Mouse (Mus musculus) heart, postnatal 4 days (tissue): ENCODE results near the gene Smpdl3b. TPM values are rescaled to one million over a fixed set of nuclear protein-coding genes. Genes with fewer than 3 reads are reported as not detected.
"Not testable (repeated sequence)": the region's sequence is repeated elsewhere in the genome, so short reads cannot be mapped to it uniquely, and the experiment has no call there.

Experiments
- DNase-seq: peaks from one replicate; pipeline ENCODE4 v3.0.0; 2021
- total RNA-seq, 2 experiments: library from RNA; stranded (reverse); gene quantifications; 2 replicates each; pipeline ENCODE4 v1.2.3; 2021

Smpdl3b gene
- total RNA-seq, result 1 to 10 TPM; 1.3 to 1.4 TPM

- DNase-seq, result peak; percentile 79
Measured at GRCm38 (mm10) chr4:132756974-132757373, at the start of gene Smpdl3b. Smpdl3b (minus strand) TSS chr4:132757252.

GRCm38 (mm10) chr4:132806620-132807191, 49.7 kb upstream of the Smpdl3b start:
- DNase-seq, result no peak

GRCm38 (mm10) chr4:132805599-132806197, 48.6 kb upstream of the Smpdl3b start:
- DNase-seq, result no peak

GRCm38 (mm10) chr4:132805146-132805545, 48.1 kb upstream of the Smpdl3b start:
- DNase-seq, result no peak

- DNase-seq, result no peak
Measured at GRCm38 (mm10) chr4:132804331-132804730, 47.3 kb upstream of the Smpdl3b start.

- DNase-seq, result no peak
Measured at GRCm38 (mm10) chr4:132803876-132804275, 46.8 kb upstream of the Smpdl3b start.

- no peak for DNase-seq
Measured at GRCm38 (mm10) chr4:132803212-132803611, 46.2 kb upstream of the Smpdl3b start.

- peak; percentile 43 for DNase-seq
Measured at GRCm38 (mm10) chr4:132802171-132802637, 45.2 kb upstream of the Smpdl3b start.

- DNase-seq, result no peak
Measured at GRCm38 (mm10) chr4:132801176-132802077, 44.4 kb upstream of the Smpdl3b start.

- no peak for DNase-seq
Measured at GRCm38 (mm10) chr4:132799845-132800244, 42.8 kb upstream of the Smpdl3b start.

GRCm38 (mm10) chr4:132798666-132799065, 41.6 kb upstream of the Smpdl3b start:
- not testable (repeated sequence) for DNase-seq

- DNase-seq, result no peak
Measured at GRCm38 (mm10) chr4:132798028-132798427, 41.0 kb upstream of the Smpdl3b start.

- DNase-seq, result no peak
Measured at GRCm38 (mm10) chr4:132797461-132797860, 40.4 kb upstream of the Smpdl3b start.

- peak; percentile 81 for DNase-seq
Measured at GRCm38 (mm10) chr4:132796196-132796886, 39.3 kb upstream of the Smpdl3b start, which contains the start of gene Themis2. Themis2 (minus strand) TSS chr4:132796387.

- no peak for DNase-seq
Measured at GRCm38 (mm10) chr4:132795171-132795570, 38.1 kb upstream of the Smpdl3b start.

- no peak for DNase-seq
Measured at GRCm38 (mm10) chr4:132794760-132795159, 37.7 kb upstream of the Smpdl3b start.

GRCm38 (mm10) chr4:132794028-132794427, 37.0 kb upstream of the Smpdl3b start:
- no peak for DNase-seq

- not testable (repeated sequence) for DNase-seq
Measured at GRCm38 (mm10) chr4:132793322-132794004, 36.4 kb upstream of the Smpdl3b start.

GRCm38 (mm10) chr4:132789731-132790130, 32.7 kb upstream of the Smpdl3b start:
- no peak for DNase-seq

- DNase-seq, result no peak
Measured at GRCm38 (mm10) chr4:132785228-132785627, 28.2 kb upstream of the Smpdl3b start.

- DNase-seq, result no peak
Measured at GRCm38 (mm10) chr4:132783732-132784131, 26.7 kb upstream of the Smpdl3b start.

GRCm38 (mm10) chr4:132780288-132780687, 23.2 kb upstream of the Smpdl3b start:
- DNase-seq, result no peak
